Mouse (Mus musculus) spleen, postnatal 10 days (tissue): ENCODE data around the gene Ssr4.

Experiments
- DNase-seq, 2 experiments: peaks; one replicate each; pipeline ENCODE4 v3.0.0; 2021 to 2022; ENCODE audit warnings: low spot score in 2 of 2

Gene Ssr4

DNA sequence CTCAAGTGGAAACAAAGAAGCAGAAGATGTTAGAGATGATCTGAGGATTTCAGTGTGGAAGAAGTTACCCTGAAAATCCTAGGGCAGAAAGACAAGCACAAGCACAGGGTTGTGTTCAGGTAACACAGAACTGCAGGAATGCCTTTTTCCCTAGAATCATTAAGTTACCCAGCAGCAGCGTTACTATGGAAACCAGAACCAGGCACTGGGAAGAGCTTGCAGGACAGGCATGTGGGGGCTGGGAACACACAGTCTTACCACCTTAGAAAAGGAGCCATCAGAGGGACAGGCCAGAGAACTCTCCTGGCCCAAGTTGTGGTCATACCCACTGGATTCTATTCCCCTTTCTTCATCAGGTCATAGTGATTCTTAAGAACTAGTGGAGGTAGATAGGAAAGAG lies 19.0 kb downstream of the Ssr4 start:
- no peak for DNase-seq

DNA sequence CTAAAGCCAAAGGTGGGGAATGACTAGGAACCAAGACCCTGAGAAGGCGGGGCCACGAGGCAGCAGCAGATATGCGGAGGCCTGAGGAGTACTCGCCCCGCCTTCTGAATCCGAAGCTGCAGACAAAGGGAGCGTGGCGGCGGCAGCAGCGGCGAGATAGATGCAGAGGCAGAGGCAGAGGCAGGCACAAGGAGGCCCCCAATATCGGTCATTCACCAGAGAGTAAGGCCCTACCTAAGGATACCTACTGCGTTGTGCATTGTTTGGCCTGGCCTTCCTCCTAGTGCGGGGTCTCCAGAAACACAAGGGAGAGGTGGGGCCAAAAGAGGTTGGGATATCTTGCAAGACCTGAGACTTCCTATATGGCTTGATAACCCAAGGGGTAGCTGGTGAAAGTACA lies 28.2 kb downstream of the Ssr4 start:
- peak in 1 of 2 experiments; percentile 18 for DNase-seq

DNA sequence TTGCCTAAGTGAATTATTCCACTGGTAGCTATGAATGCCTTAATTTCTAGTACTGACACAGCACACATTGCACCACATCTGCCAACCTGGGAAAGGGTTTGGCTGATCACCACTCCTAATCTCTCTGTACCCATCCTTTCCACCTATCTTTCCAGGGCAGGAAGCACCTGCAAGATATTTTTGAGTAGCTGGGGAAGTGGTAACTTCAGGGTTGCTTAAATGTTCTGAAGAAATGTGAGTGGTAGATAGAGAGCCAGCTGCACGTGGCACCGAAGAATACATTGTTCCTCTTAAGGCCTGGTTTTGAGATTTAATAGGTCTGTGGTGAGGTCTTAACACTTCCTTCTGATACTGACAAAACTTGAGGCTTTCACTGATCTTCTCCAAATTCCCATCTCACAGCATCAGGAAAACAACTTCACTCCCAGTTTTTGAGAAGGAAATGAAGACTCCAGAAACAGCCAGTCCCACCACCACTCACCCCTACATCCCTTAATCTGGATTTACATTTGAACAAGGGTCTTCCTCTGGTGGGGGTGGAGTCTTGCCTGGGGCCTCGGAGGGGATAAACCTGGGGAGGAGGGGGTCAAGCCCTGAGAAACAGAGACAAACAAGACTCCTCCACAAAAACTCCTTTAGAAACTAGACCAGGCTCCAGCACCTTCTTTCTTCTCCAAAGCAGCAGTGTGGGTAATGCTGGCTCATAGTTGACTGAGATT lies 29.9 kb downstream of the Ssr4 start:
- no peak for DNase-seq

DNA sequence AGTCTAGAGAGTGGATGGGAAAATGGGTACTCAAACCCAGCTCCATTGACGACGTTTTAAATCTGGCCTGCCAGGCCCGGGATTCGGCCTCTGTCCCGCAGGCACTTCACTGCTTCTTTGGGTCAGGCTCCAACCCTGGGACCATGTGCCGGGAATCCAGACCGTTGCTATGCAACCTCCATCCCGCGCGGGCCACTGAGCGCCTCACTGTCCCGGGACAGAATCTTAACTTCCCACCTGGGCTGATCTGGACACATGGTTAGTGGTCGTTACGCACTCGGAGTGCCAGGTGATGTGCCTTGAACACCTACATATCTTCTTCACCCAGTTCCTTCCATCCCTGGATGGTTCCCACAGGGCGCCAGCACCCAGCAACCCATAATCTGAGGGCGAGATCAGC lies 36.9 kb downstream of the Ssr4 start:
- DNase-seq = no peak

DNA sequence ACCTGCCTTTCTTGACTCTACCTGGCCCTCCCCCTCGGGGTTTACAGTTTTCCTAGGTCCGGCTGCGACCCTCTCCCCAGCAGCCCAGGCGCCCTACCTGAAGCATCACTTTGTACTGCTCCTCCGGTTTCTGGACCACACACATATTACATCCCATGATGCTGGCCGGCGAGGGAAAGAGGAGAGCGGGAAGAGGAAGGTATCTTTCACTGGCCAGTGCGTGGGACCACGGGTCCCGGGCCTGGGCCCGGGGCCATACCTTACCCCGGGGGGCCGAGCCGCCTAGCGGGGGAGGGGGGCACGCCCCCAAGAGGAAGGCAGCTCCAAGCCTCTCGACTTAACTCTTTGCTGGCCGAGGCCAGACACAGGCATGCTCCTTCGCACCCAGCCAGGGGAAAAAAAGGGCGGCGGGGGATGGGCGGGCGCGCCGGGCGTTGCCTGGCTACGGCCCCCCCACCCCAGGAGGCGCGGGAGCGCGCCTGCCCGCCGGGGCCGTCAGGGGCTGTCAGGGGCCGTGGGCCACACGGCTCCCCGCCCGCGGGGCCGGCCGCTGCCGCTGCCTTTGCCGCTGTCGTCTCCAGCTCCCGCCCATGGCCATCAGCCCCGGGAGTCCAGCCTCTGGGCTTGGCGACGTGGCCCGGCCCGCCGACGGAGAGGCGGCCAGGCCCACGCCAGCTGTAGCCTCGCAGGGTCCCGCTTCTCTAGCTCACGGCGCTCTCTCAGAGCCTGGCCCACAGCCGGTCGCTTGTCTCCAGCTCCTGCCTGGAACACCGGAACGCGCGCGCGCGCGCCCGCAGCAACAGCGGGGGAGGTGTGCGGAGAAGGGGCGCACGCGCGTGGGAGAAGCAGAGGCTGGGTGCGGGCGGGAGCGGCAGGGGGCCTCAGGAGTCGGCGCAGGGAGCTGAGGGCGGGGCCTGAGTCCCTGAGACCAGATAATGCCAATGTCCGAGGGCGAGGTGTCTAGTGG lies 37.6 kb downstream of the Ssr4 start, which contains the start of gene Pdzd4:
Pdzd4 (minus strand) TSS at position 785 of the 967 bp plus-strand sequence.
- DNase-seq = peak in 1 of 2 experiments; percentile 30

DNA sequence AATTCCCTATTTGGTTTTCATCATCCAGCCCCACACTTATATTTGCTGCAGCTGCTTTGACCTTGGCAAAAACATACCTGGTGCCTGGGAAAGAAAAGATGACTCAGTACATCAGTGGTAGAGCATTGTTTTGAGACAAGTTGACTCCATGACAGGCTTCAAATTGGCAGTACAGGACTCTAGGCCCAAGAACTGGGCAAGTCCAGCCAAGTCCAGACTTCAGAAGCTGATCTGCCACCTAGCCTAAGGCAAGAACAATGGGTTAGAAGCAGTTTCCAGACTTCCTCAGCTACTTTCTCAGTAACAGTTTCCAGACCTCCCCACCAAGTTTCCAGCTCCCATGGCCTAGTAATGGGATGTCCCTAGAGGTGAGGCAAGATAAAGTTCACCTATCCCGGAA lies 48.9 kb downstream of the Ssr4 start:
- no peak for DNase-seq

DNA sequence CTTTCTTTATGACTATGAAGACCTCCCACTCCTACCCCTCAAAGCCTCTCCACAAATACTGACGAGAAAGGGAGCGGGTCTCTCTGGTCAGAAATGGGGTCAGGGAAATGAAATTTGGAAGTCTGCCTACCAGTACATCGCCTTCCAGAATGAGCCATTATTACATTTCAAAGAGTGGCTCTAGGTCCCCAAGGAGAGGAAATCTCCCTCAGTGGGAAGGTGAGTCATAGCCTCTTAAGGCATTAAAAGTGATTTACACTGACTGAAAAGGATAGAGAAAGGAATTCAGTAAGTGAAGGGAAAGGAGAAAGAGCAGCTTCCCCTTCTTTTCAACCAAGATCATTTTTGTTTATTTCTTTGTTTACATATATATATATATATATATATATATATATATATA lies 49.9 kb downstream of the Ssr4 start:
- DNase-seq = no peak
